Mouse (Mus musculus) adrenal gland, postnatal 10 days (tissue): ENCODE measurements around the gene Vps37d. TPM values are rescaled to one million over a fixed set of nuclear protein-coding genes. Genes with fewer than 3 reads are reported as not detected.
"Not testable (repeated sequence)": the region's sequence is repeated elsewhere in the genome, so short reads cannot be mapped to it uniquely, and the experiment has no call there.

Source experiments
- DNase-seq: peaks from one replicate; pipeline ENCODE4 v3.0.0; 2021; ENCODE audit warnings: mixed read lengths
- total RNA-seq, 2 experiments: library from RNA; stranded (reverse); gene quantifications; 2 replicates each; pipeline ENCODE4 v1.2.3; 2021

Vps37d gene
- total RNA-seq, 2 experiments from 2014 or later: 3.8 to 4.5 TPM

GRCm38 (mm10) chr5:135075655-135076054 is 2.4 kb downstream of the Vps37d start:
- DNase-seq: no peak

GRCm38 (mm10) chr5:135073349-135074150 is 4.5 kb downstream of the Vps37d start:
- DNase-seq: no peak

GRCm38 (mm10) chr5:135072720-135073119 is 5.3 kb downstream of the Vps37d start:
- DNase-seq: no peak

- DNase-seq: no peak
Observed at GRCm38 (mm10) chr5:135072061-135072460, 6.0 kb downstream of the Vps37d start.

GRCm38 (mm10) chr5:135070448-135070847 is 7.6 kb downstream of the Vps37d start:
- no peak for DNase-seq

GRCm38 (mm10) chr5:135066008-135066407 is 12.1 kb downstream of the Vps37d start:
- no peak for DNase-seq

- DNase-seq: not testable (repeated sequence)
Observed at GRCm38 (mm10) chr5:135064909-135065446, 13.1 kb downstream of the Vps37d start, which contains the start of gene Bud23. Gene Bud23, minus strand, starts transcription at chr5:135064959.

- no peak for DNase-seq
Observed at GRCm38 (mm10) chr5:135064382-135064766, 13.7 kb downstream of the Vps37d start.

- peak; percentile 98 for DNase-seq
Observed at GRCm38 (mm10) chr5:135063629-135064381, 14.3 kb downstream of the Vps37d start, which contains the start of gene Dnajc30. Gene Dnajc30, plus strand, starts transcription at chr5:135064202.

GRCm38 (mm10) chr5:135053356-135053755 is 24.7 kb downstream of the Vps37d start:
- no peak for DNase-seq

GRCm38 (mm10) chr5:135049268-135049667 is 28.8 kb downstream of the Vps37d start:
- not testable (repeated sequence) for DNase-seq

GRCm38 (mm10) chr5:135048539-135048938 is 29.5 kb downstream of the Vps37d start:
- no peak for DNase-seq

GRCm38 (mm10) chr5:135044575-135044974 is 33.5 kb downstream of the Vps37d start:
- DNase-seq: no peak

GRCm38 (mm10) chr5:135042105-135042788 is 35.8 kb downstream of the Vps37d start:
- no peak for DNase-seq

- peak; percentile 50 for DNase-seq
Observed at GRCm38 (mm10) chr5:135040777-135041176, 37.3 kb downstream of the Vps37d start.

- DNase-seq: no peak
Observed at GRCm38 (mm10) chr5:135040059-135040458, 38.0 kb downstream of the Vps37d start.

GRCm38 (mm10) chr5:135039541-135039940 is 38.5 kb downstream of the Vps37d start:
- no peak for DNase-seq

GRCm38 (mm10) chr5:135037946-135038345 is 40.1 kb downstream of the Vps37d start:
- no peak for DNase-seq

GRCm38 (mm10) chr5:135035608-135036359 is 42.3 kb downstream of the Vps37d start:
- DNase-seq: peak; percentile 37

- no peak for DNase-seq
Observed at GRCm38 (mm10) chr5:135034593-135034992, 43.5 kb downstream of the Vps37d start.

- DNase-seq: no peak
Observed at GRCm38 (mm10) chr5:135032581-135032980, 45.5 kb downstream of the Vps37d start.
